Mouse (Mus musculus) yolk sac, embryonic 10.5 days (tissue): ENCODE results near the gene Rnf44.

Experiments
- DNase-seq: peaks from one replicate; pipeline ENCODE4 v3.0.0-alpha.2; 2017; ENCODE audit warnings: low spot score

The Rnf44 gene

GRCm38 (mm10) chr13:54693558-54694347 lies at the start of gene Rnf44:
Gene Rnf44 (minus strand): TSS chr13:54693907.
- DNase-seq, result peak; percentile 99

GRCm38 (mm10) chr13:54738213-54738601 lies 44.5 kb upstream of the Rnf44 start:
- DNase-seq, result no peak

- no peak for DNase-seq
Observed at GRCm38 (mm10) chr13:54737488-54738212, 43.9 kb upstream of the Rnf44 start.

GRCm38 (mm10) chr13:54736931-54737330 lies 43.2 kb upstream of the Rnf44 start:
- no peak for DNase-seq

- DNase-seq, result no peak
Observed at GRCm38 (mm10) chr13:54726131-54726530, 32.4 kb upstream of the Rnf44 start.

GRCm38 (mm10) chr13:54723143-54723542 lies 29.4 kb upstream of the Rnf44 start:
- DNase-seq, result no peak

- no peak for DNase-seq
Observed at GRCm38 (mm10) chr13:54716916-54717315, 23.2 kb upstream of the Rnf44 start.

- DNase-seq, result no peak
Observed at GRCm38 (mm10) chr13:54714996-54715395, 21.3 kb upstream of the Rnf44 start.

GRCm38 (mm10) chr13:54714393-54714792 lies 20.7 kb upstream of the Rnf44 start:
- no peak for DNase-seq

GRCm38 (mm10) chr13:54710866-54711265 lies 17.2 kb upstream of the Rnf44 start:
- no peak for DNase-seq

GRCm38 (mm10) chr13:54704890-54705289 lies 11.2 kb upstream of the Rnf44 start:
- peak; percentile 70 for DNase-seq

- DNase-seq, result no peak
Observed at GRCm38 (mm10) chr13:54702507-54702906, 8.8 kb upstream of the Rnf44 start.

- peak; percentile 86 for DNase-seq
Observed at GRCm38 (mm10) chr13:54701243-54701642, 7.5 kb upstream of the Rnf44 start, which contains the start of gene Cdhr2. Gene Cdhr2 (plus strand): TSS chr13:54701461.

GRCm38 (mm10) chr13:54695479-54696230 lies 1.9 kb upstream of the Rnf44 start:
- DNase-seq, result no peak

- DNase-seq, result no peak
Observed at GRCm38 (mm10) chr13:54694348-54695060, 797 bp upstream of the Rnf44 start.

- no peak for DNase-seq
Observed at GRCm38 (mm10) chr13:54692711-54693557, 773 bp downstream of the Rnf44 start.

GRCm38 (mm10) chr13:54691737-54692136 lies 2.0 kb downstream of the Rnf44 start:
- DNase-seq, result no peak

GRCm38 (mm10) chr13:54690151-54690740 lies 3.5 kb downstream of the Rnf44 start:
- DNase-seq, result no peak

GRCm38 (mm10) chr13:54687575-54688424 lies 5.9 kb downstream of the Rnf44 start:
- peak; percentile 99 for DNase-seq

GRCm38 (mm10) chr13:54687096-54687495 lies 6.6 kb downstream of the Rnf44 start:
- peak; percentile 77 for DNase-seq
